Mouse (Mus musculus): ENCODE measurements around the gene Olfr112.
"Not testable (repeated sequence)": the region's sequence is repeated elsewhere in the genome, so short reads cannot be mapped to it uniquely, and the experiment has no call there.

Gene Olfr112

DNA sequence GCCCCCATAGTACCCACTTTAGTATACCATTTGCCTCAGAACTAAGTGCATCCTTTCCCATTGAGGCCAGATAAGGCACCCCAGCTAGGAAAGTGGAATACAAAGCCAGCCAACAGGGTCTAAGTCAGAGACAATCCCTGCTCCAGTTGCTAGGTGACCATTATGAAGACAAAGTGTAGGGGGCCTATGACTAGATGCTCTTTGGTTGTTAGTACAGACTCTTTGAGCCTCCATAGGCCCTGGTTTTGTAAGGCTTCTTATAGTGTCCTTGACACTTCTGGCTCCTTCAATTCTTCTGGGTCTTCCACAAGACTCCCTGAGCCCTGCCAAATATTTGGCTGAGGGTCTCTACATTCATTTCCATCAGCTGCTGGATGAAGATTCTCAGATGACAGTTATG, at the start of gene Olfr112:
TSS of gene Olfr112 (minus strand) at position 101 of the 400 bp plus-strand sequence.
- no peak for DNase-seq

DNA sequence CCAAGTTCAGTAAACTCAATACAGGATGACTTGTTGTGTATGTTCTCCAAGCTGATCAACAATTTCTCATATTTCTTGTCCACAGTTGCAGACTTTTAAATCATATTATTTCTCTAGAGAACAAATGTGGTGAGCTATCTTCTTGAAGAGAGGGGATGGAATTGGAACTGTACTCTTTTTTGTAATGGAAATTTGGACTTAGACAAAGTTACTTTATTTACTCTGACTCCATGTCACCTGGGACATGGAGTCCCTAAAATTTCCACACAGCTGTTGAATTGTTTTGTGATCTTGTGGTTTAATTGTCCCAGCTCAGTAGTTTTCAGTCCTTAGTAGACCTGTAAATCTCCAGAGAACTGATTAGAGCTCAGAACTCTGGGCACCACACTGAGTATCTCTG, 23.4 kb upstream of the Olfr112 start, which contains the start of gene Olfr114:
TSS of gene Olfr114 (minus strand) at position 101 of the 400 bp plus-strand sequence.
- no peak for DNase-seq

DNA sequence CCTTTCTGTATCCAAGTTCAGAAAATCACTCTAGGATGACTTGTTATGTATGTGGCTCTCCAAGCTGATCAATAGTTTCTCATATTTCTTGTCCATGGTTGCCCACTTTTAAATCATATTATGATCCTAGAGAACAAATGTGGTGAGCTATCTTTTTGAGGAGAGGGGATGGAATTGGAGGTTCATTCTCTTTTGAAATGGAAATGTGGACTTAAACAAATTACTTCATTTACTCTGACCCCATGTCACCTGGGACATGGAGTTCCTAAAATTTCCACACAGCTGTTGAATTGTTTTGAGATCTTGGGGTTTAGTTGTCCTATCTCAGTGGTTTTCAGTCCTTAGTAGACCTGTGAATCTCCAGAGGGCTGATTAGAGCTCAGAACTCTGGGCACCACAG, 8.3 kb upstream of the Olfr112 start, which contains the start of gene Olfr113:
TSS of gene Olfr113 (minus strand) at position 101 of the 400 bp plus-strand sequence.
- DNase-seq, result no peak

DNA sequence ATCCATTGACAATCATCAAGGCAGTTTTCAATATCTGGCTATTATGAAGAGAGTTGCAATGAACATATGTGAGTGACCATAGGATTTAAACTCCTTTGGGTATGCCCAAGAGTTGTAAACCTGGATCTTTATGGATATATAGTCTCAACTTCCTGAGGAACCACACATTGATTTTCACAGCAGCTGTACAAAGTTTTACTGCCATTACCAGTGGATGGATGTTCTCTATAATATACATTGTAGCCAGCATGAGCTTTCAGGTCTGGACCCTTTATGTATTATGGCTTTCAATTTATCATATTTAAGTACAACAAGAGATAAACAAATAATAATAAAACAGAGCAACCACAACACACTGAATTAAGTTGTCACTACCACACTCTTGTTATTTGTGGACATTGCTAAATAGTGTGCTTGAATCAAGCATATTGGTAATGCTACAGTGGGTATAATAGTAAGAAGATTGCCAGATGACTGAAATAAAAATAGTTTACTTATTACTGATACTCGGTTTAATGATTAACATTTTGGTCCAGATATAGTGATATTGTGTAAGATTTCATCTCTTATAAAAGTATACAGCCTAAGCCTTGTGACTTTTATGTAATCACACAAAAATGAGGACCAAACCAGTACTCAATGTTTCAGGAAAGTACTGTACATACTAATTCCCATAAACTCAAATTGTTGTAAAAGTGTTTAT, 10.2 kb downstream of the Olfr112 start:
- DNase-seq, result no peak

DNA sequence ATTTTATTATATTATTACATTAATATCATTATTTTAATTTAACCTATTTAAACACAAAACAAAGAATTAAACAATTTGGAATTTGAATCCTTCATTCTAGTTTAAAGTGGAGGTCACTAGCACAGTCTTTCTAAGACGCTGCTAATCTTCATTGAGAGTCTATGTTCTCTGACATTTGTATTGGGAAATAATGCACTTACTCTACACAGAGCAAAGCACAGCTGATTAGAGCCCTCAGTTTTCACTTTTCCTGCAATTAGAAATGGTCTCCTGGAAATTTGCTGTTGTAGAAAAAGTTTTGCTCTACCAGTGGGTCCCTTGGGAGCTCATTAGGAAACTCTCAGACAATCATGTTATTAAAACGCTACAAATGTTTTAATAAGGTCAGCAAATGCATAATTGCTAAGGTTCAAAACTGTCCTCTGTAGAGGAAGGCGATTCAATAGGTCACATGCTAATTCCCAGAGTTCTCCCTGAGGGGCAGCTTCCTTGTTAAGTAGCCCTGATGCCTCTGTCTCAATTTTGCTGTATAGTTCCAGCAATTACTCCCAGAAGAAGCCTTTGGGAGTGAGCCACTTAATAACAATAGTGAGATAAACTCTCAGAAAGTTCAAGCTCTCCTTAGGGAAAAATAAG, 25.3 kb downstream of the Olfr112 start:
- DNase-seq, result no peak

DNA sequence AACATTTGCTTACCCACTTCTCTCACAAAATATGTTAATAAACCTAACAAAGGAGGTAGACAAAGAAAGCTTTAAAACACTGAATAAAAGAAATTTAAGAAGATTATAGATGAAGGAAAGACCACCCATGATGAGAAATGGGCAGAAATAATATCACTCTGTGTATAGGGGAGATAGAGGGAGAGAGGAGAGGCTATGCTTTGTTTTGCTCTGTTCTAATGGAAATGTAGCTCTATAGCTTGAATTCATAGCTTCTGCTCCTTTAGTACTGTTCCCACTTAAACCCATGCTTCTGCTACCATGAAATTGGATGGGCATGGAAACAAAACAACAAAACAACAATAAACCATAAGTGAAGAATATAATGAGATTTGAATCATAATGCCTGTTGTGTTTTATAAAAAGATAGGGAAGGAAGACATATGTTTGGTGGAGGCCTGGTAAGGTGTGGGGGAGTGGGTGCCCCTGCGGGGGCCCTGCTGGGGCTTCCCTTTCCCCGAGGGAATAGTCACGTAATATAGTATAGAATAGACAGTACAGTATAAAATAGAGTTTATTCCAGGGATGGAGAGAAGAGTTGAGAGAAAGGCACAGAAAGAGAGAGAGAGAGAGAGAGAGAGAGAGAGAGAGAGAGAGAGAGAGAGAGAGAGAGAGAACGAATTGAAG, 27.7 kb downstream of the Olfr112 start:
- DNase-seq, result no peak

DNA sequence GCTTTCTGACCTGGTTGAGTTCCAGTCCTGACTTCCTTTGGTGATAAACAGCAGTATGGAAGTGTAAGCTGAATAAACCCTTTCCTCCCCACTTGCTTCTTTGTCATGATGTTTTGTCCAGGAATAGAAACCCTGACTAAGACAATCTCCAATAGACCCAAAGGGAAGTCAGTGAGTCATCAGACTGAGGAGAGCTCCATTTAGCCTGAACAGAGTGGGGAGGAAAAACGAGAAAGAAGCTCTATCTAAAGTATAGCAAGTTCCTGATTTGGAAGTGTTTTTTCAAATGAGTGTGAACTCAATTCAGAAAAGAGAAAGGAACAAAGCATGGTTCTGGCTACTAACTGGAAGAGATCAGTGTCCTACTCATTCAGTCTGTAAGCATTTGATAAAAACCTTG, 30.8 kb downstream of the Olfr112 start:
- DNase-seq, result not testable (repeated sequence)

DNA sequence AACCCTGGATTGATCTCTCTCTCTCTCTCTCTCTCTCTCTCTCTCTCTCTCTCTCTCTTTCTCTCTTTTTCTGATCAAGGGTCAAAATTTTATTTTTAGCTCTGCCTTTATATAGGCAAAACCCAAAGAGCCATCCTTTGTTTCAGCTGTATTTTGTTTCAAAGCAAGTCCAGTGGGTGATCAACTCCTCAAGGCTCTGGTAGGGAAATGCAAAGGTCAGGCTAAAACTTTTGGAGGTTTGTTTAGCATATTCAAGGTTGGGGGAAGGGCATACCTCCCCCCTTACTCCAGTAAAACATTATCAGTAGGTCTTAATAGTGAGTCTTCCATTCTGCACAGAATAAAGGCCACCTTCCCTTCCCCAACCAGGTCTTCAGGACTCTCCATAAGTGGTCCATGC, 34.1 kb downstream of the Olfr112 start:
- no peak for DNase-seq

DNA sequence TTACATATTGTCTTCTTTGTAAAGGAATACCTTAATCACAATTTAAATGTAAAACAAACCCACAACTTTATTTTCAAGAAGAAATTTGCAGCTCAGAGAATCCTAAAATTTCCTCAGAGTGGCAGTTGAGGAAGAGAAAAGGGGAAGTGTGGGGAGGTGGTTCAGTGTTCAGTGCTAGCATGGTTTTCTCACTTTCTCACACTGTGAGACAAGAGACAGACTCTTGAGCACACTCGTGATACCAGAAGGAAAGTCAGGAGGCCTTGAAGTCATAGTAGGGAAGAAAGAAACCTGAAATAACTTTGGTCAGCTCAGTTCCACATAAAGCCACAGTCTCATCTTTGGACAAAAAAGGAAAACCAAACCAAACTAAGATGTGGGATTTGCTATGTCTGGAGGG, 43.8 kb downstream of the Olfr112 start:
- DNase-seq, result not testable (repeated sequence)

DNA sequence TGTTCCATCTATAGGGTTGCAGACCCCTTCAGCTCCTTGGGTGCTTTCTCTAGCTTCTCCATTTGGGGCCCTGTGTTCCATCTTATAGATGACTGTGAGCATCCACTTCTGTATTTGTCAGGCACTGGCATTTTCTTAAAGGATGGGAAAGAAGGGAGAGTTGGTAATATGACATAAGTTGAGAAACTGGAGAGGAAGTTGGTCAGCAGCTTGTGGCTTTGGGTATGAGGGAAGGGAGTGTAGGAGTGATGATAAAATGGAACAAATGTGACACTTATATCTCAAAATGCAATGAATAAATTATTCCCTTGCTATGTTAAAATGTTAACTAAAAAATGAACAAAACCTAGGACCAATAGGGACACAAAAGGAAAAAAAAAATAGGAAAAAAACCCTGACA, 44.6 kb downstream of the Olfr112 start:
- not testable (repeated sequence) for DNase-seq
